Mouse (Mus musculus): ENCODE results near the gene Aprt. TPM values are rescaled to one million over a fixed set of nuclear protein-coding genes. Genes with fewer than 3 reads are reported as not detected.

Gene Aprt
- polyA plus RNA-seq, 1 experiment from 2014 or later: 351 TPM

DNA sequence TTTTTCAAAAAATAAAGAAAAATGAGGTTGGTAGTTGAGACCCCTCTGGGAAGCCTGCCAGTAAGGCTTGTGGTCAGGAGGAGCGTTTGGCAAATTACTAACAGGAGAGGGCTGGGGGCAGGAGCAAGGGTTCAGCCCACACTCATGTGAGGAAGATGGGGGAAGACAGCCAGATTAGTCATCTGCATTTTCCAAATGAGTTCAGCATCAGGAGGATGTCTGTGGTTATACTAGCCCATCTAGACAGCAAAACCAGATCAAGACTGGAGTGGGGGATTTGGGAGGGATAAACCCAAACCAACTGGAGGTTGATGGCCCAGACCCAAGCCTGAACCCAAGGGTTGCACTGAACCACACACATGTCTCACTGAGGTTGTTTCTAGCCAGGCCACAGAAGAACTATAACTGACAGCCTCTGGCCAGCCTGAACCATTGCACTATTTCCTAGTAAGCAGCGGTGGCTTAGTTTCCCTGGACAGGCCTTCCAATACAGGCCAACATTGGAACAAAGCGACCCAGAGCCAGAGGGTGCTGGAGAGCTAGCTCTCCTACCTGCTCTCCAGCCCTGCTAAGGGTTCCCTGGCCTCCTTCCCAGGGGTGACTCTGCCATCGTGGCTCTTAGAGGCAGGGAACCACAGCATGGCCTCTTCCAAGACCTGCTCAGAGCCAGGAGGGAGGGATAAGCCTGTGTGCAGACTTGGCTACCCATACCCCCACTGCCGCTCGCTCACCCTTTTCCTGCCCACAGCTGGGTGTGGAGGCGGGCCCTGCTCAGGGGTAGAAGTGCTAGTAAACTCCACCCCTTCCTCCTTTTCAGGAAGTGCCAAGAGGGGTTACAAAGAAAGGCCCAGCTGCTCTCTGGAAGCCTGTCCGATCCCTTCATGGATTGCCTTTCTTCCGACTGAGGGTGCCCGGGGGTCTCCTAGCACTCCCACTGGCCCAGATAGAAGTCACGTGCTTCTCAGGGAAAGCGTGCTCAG is 20.4 kb downstream of the Aprt start:
- H3K4me2 ChIP-seq (replicated peaks): peak overlapping the region; percentile 2; the same call in 1 of the 2 replicates
- no peak overlapping the region for H3K9ac ChIP-seq

DNA sequence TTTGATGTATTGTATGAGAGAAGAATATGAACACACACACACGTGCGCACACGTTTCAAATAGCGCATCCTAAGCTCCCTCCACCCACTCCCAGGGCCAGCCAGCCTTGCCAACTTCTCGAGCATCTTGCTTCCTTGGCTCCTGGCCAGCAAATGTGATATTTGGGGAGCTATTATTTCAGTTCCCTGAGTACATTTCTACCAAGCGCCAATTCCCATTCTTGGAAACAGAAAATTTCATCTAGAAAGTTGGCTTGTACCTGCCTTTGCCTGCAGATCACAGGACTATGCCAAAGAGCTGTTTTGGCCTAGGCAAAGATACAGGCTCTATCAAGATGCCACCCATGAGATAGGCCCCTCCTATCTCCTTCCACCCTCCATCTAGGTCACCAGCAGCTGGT is 21.9 kb downstream of the Aprt start:
- Histone ChIP-seq H3K27me3 (no peaks in the 10 kb centered on the region), H3K4me1 (peaks cover 34% of the 10 kb centered on the region), H3K36me3 (no peaks in the 10 kb centered on the region), H3K4me2 (replicated peaks) (no peak overlapping the region), H3K4me3 (no peak overlapping the region), H3K9ac (no peak overlapping the region), H3K9me3 (no peaks in the 10 kb centered on the region), H3K27ac (no peak overlapping the region)
- 82% methylated on average over 6 of the region's 6 CpGs for WGBS
- no peak for ATAC-seq (ENCODE audit: low FRiP score, low read depth)

More for the DNA sequence above, 20.4 kb downstream of the Aprt start:
- H3K9me3 ChIP-seq: no peaks in the 10 kb centered on the region
- peak overlapping the region; percentile 67; the same call in 1 of the 2 replicates for H3K27ac ChIP-seq
- WGBS: 67% methylated on average over 12 of the region's 12 CpGs
- H3K4me3 ChIP-seq: no peak overlapping the region
- no peaks in the 10 kb centered on the region for H3K36me3 ChIP-seq
- peaks cover 27% of the 10 kb centered on the region for H3K4me1 ChIP-seq
- ATAC-seq (ENCODE audit: low FRiP score, low read depth): no peak
- H3K27me3 ChIP-seq: no peaks in the 10 kb centered on the region

DNA sequence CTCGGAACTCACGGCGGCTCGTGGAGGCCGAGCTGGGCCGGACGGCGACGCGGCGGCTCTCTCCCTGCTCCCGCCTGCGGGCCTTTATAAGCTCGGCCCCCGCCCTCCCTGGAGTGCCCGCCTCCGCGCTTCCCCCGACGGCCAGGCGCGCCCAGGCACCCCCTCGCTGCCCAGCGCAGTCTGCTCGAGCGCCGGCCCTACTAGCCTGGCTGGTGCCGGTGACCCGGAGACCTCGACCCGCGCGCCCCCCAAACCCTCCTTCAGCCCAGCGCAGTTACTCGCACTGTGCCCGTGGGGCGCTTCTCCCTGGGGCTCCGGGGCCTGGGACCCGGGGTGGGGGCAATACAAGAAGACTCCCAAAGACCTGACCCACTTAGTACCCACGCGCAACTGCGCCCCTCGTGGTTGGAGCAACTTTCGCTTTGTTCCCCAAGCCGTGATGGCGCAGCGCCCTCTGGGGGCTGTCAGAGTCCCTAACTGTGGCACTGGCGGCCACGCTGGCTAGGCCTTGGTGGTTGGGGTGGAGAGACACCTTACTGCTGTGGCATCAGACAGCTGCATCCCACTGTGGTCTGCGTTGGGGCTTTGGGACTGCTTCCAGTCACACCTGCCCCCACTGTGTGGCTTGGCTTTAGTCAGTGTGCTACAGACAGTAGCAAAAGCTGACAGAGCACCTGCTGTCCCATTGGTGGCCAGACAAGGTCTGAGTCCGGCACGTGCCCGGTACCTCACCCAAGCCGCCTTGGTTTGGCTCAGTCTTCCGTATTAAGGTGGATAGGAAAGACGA is 25.3 kb downstream of the Aprt start, which contains the start of gene Piezo1:
Gene Piezo1 (minus strand): TSS at position 65 of the 787 bp plus-strand sequence.
- Histone ChIP-seq H3K27ac (peak within 1 kb of the TSS; percentile 81; the same call in 1 of the 2 replicates), H3K4me3 (peak within 1 kb of the TSS; percentile 78), H3K4me1 (peaks cover 48% of the 10 kb centered on the region), H3K4me2 (replicated peaks) (peak within 1 kb of the TSS; percentile 84), H3K27me3 (no peaks in the 10 kb centered on the region), H3K9me3 (no peaks in the 10 kb centered on the region), H3K36me3 (no peaks in the 10 kb centered on the region), H3K9ac (peak within 1 kb of the TSS; percentile 91)
- WGBS: 11% methylated on average over 51 of the region's 56 CpGs
- peak; percentile 68 for ATAC-seq (ENCODE audit: low FRiP score, low read depth)

- peak overlapping the region; percentile 81; the same call in 1 of the 2 replicates for H3K27ac ChIP-seq
- H3K4me1 ChIP-seq: peaks cover 50% of the 10 kb centered on the region
- peak; percentile 52 for ATAC-seq (ENCODE audit: low FRiP score, low read depth)
- H3K9ac ChIP-seq: peak overlapping the region; percentile 91
- peak overlapping the region; percentile 84 for H3K4me2 ChIP-seq (replicated peaks)
- H3K9me3 ChIP-seq: no peaks in the 10 kb centered on the region
- no peaks in the 10 kb centered on the region for H3K27me3 ChIP-seq
- WGBS: 0% methylated on average over 43 of the region's 43 CpGs
- no peaks in the 10 kb centered on the region for H3K36me3 ChIP-seq
- H3K4me3 ChIP-seq: peak overlapping the region; percentile 78
Observed at GRCm38 (mm10) chr8:122550995-122551264, 25.8 kb downstream of the Aprt start.

DNA sequence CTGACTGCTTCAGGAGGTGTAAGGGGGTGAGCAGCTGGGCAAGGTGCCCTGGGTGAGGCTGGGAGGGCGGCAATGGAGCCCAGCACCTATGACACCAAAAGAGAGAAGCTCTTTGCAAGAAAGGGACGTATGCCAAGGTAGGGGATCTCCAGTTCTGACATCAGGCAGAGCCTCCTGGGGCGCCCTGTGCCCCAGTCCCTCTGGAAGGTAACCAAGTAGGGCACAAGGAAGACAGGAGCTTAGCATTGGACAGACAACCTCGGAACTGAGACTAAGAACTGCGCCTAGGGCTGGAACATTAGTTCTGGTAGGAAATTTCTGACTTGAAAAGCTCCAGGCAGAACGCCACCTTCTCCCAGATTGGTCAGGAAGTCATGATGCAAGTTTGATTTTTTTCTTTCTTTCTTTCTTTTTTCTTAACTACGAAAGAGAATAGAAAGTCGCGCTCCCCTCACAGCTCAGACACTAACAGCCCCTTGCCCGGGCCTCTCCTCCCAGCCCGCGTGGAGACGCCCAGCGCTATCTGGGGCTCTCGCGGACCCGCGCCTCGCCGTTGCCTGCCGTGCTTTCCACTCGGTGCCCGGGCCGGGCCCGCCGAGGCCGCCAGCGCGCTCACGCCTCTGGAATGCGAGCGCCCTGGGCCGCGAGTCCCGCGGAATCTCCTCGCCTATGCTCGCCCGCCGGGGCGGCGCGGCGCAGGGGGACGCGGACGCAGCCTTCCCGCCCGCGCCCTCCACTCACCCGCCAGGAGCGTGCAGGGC is 26.3 kb downstream of the Aprt start:
- WGBS: 4% methylated on average over 48 of the region's 52 CpGs
- H3K4me2 ChIP-seq (replicated peaks): peak overlapping the region; percentile 84
- peaks cover 52% of the 10 kb centered on the region for H3K4me1 ChIP-seq
- no peaks in the 10 kb centered on the region for H3K36me3 ChIP-seq
- peak overlapping the region; percentile 81; the same call in 1 of the 2 replicates for H3K27ac ChIP-seq
- H3K4me3 ChIP-seq: peak overlapping the region; percentile 78
- peak overlapping the region; percentile 91 for H3K9ac ChIP-seq
- peak; percentile 39; the same call in 1 of the 2 replicates for ATAC-seq (ENCODE audit: low FRiP score, low read depth)
- H3K27me3 ChIP-seq: no peaks in the 10 kb centered on the region
- H3K9me3 ChIP-seq: no peaks in the 10 kb centered on the region

GRCm38 (mm10) chr8:122548891-122549439 is 27.7 kb downstream of the Aprt start:
- Histone ChIP-seq H3K27me3 (no peaks in the 10 kb centered on the region), H3K4me2 (replicated peaks) (peak overlapping the region; percentile 84), H3K27ac (0 out of 2 replicates have a peak overlapping the region, but pooled peaks have one; percentile 33), H3K4me1 (peaks cover 55% of the 10 kb centered on the region), H3K9ac (peak overlapping the region; percentile 13; the same call in 1 of the 2 replicates), H3K36me3 (no peaks in the 10 kb centered on the region; the same call in 1 of the 2 replicates), H3K9me3 (no peaks in the 10 kb centered on the region), H3K4me3 (peak overlapping the region; percentile 78; the same call in 1 of the 2 replicates)
- ATAC-seq (ENCODE audit: low FRiP score, low read depth): no peak
- 87% methylated on average over 3 of the region's 3 CpGs for WGBS

- 75% methylated on average over 13 of the region's 13 CpGs for WGBS
- no peak overlapping the region; the same call in 1 of the 2 replicates for H3K9ac ChIP-seq
- no peak overlapping the region for H3K4me3 ChIP-seq
- no peaks in the 10 kb centered on the region for H3K9me3 ChIP-seq
- H3K36me3 ChIP-seq: peaks cover 3% of the 10 kb centered on the region
- no peaks in the 10 kb centered on the region for H3K27me3 ChIP-seq
- ATAC-seq (ENCODE audit: low FRiP score, low read depth): no peak
- peak overlapping the region; percentile 84; the same call in 1 of the 2 replicates for H3K4me2 ChIP-seq (replicated peaks)
- H3K4me1 ChIP-seq: peaks cover 55% of the 10 kb centered on the region
- H3K27ac ChIP-seq: no peak overlapping the region
Observed at GRCm38 (mm10) chr8:122548331-122548730, 28.4 kb downstream of the Aprt start.

DNA sequence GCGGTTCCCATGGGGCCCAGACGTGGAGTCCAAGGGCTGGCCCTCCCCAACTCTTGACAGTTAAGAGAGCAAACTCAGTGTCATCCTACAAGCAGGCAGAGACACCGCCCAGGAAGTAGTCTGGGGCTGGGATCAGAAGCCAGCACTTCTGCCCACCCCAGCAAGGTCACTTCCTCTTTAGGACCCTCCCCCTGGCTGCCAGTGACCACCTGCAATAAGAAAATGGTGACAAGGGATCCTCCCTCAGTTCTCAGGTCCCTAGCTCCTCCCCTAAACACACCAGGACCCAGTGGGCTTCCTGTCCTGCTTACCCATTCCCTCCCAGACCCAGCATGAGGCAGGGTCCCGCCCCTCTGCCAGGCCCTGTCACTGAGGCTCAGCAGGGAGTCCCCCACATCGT is 28.9 kb downstream of the Aprt start:
- WGBS: 31% methylated on average over 5 of the region's 5 CpGs
- H3K9me3 ChIP-seq: no peaks in the 10 kb centered on the region
- H3K36me3 ChIP-seq: peaks cover 6% of the 10 kb centered on the region
- peaks cover 55% of the 10 kb centered on the region for H3K4me1 ChIP-seq
- ATAC-seq (ENCODE audit: low FRiP score, low read depth): no peak
- peak overlapping the region; percentile 84; the same call in 1 of the 2 replicates for H3K4me2 ChIP-seq (replicated peaks)
- H3K27ac ChIP-seq: no peak overlapping the region
- H3K4me3 ChIP-seq: no peak overlapping the region
- no peaks in the 10 kb centered on the region for H3K27me3 ChIP-seq
- H3K9ac ChIP-seq: peak overlapping the region; percentile 35; the same call in 1 of the 2 replicates

- peak overlapping the region; percentile 7; the same call in 1 of the 2 replicates for H3K4me3 ChIP-seq
- WGBS: 51% methylated on average over 24 of the region's 24 CpGs
- peaks cover 55% of the 10 kb centered on the region for H3K4me1 ChIP-seq
- peak overlapping the region; percentile 84 for H3K4me2 ChIP-seq (replicated peaks)
- H3K9ac ChIP-seq: peak overlapping the region; percentile 36
- no peak overlapping the region for H3K27ac ChIP-seq
- H3K27me3 ChIP-seq: no peaks in the 10 kb centered on the region
- H3K9me3 ChIP-seq: no peaks in the 10 kb centered on the region
- ATAC-seq (ENCODE audit: low FRiP score, low read depth): no peak
- H3K36me3 ChIP-seq: peaks cover 6% of the 10 kb centered on the region
Observed at GRCm38 (mm10) chr8:122546811-122547453, 29.8 kb downstream of the Aprt start.

DNA sequence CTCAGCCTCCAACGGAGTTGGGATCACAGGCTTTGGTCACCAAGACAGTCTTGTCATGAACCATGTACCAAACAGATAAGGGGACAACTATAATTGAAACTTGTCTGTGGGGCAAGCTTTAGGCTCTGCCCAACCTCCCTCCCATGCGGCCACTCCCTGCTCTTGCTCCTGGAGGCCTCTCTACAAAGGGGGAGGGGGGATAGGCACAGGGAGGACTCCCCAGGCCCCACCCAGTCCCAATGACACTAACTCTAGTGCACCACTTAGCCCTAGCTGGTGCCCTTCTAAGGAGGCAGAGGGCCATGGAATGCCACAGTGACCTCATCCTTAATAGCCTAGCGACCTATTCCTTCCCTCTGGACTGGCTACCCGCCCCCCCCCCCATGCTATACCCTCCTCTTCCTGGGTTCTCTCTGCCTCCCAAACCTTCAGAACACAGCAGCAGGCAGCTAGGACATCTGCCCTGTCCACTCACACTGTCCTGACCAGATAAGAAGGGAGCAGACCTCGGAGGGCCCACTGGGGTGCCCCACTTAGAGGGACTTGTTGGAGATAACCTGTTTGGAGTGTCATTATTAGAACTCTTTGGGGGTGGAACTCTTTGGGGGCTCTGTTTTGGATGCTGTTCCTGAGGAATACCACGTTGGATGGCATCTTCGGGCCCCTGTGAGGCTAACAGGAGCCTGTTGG is 30.5 kb downstream of the Aprt start:
- Histone ChIP-seq H3K36me3 (peaks cover 6% of the 10 kb centered on the region), H3K27ac (no peak overlapping the region), H3K4me3 (no peak overlapping the region), H3K27me3 (no peaks in the 10 kb centered on the region), H3K9ac (0 out of 2 replicates have a peak overlapping the region, but pooled peaks have one; percentile 8), H3K9me3 (no peaks in the 10 kb centered on the region), H3K4me2 (replicated peaks) (no peak overlapping the region; the same call in 1 of the 2 replicates), H3K4me1 (peaks cover 50% of the 10 kb centered on the region)
- ATAC-seq (ENCODE audit: low FRiP score, low read depth): no peak
- 73% methylated on average over 7 of the region's 7 CpGs for WGBS

All from limb, embryonic 13.5 days (tissue).